Mouse (Mus musculus): ENCODE measurements at regions not wholly inside any gene's neighbourhood (a gene's known extent, or its start where the extent isn't known, plus 50 kb on each side); places are given as distances from the start of the nearest gene placed in this dataset.
A peak's percentile ranks its signal among the peaks of the same experiment; 100 is the strongest.

DNA sequence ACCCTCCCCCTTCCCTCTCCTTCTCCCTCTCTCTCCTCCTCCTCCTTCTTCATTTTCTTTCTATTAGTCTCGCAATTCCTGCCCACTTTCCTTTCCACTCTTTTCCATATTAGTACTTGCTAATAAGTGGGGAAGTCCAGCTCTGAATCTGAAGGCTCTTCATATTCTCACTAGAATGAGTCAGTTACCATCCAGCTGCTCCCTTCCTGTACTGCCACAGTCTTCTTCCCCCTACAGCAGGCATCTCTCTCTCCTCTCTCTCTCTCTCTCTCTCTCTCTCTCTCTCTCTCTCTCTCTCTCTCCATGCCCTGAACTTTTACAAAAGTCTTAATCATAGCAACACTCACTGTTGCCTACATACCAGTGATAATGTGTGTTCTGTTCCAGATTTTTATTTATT is 226.6 kb upstream of the Pter start:
- no peak for DNase-seq (ENCODE audit: low spot score in 2 of 2)

- DNase-seq (ENCODE audit: low spot score in 2 of 2), result no peak
Measured at GRCm38 (mm10) chr2:12699331-12699730, 224.5 kb upstream of the Pter start.

DNA sequence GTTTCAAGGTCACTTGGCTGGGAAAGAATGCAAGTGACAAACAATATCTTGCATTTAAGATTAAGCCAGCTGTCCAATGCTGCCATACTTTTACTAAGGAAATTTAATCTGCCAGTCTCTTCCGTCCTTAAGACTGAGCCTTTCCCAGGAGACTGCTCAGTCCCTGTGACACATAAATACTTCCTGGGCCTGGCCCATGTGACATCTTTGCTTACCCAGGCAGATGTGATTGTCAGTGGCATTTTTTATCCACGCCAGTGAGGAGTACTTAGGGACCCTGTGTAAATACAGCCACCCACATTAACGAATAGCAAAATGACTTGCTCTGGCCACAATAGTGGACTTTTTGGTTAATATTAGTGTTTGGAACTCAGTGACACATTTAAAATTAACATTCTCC is 216.3 kb upstream of the Pter start:
- no peak for DNase-seq (ENCODE audit: low spot score in 2 of 2)

GRCm38 (mm10) chr2:12709156-12709923 is 214.5 kb upstream of the Pter start:
- peak; percentile 12 to 46 for DNase-seq (ENCODE audit: low spot score in 2 of 2)

DNA sequence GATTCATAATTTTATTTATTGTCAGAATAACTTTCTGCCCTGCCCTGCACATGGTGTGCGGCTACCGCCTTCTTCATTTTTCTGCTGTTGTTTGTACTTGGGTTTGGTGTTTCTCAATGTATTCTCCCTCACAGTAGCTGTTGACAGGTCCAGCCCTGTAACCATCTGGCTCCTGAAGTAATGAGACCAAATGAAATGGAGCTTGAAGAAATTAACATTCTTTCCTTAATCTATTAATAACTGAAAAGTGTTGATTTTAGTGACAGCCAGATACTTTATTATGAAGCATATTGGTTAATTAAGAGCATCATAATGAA is 214.0 kb upstream of the Pter start:
- no peak for DNase-seq (ENCODE audit: low spot score in 2 of 2)

DNA sequence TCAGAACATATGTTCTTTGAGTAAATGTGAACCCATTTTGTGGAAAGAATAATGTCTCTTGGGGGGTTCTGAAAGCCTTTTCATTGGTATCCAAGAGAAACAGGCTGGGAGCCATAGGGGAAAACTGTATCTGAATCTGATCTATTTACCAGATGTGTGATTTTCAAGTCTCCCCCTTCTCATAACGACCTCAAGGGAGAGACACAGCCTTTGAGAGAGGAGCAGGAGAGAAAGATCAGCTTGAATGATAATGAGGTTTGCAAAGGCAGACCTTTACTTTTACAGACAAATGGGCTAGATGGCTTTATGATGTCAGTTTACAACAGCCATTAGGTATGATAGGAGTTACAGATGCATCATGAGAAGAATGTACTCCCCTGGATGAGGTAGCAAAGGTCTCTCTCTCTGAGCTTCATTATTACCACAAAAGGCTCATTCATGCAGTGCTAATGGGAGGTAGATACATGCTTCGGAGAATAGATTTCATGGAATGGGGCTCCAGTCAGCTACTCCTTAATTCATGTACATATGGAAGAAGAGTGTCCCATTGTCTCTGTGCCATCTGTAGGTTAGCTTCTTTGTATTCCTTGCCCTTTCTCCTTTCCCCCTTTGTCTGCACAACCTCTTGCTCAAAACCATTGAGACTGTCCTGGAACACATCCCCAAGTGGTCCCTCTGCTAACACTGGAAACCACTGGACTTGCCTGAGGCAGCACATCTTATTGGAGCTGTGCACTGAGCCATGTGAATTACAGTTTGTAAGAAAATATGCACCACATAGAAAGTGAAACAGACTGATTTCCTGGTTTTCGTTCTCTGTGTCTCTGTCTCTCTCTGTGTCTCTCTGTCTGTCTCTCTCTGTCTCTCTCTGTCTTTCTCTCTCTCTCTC is 207.5 kb upstream of the Pter start:
- no peak for DNase-seq (ENCODE audit: low spot score in 2 of 2)

- DNase-seq (ENCODE audit: low spot score in 2 of 2), result no peak
Measured at GRCm38 (mm10) chr2:12729251-12729650, 194.6 kb upstream of the Pter start.

DNA sequence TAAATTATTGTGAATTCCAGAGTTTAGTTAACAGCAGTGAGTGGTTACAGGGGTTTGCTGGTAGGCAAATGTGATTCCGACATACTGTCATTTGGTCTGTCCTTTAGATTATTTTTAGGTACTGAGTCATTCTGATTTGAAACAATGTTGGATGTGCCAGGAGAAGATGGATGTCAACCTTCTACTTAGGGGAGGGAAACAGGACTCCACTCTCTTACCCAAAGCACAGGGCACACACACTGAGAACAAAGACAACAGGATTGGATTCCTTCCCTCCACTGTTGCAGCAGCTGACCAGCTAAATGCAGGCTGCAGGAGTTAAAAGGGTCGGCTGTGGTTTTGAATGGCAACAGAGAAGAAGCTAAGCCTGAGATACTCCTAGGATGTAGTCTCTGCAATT is 186.7 kb upstream of the Pter start:
- DNase-seq (ENCODE audit: low spot score in 2 of 2), result no peak

DNA sequence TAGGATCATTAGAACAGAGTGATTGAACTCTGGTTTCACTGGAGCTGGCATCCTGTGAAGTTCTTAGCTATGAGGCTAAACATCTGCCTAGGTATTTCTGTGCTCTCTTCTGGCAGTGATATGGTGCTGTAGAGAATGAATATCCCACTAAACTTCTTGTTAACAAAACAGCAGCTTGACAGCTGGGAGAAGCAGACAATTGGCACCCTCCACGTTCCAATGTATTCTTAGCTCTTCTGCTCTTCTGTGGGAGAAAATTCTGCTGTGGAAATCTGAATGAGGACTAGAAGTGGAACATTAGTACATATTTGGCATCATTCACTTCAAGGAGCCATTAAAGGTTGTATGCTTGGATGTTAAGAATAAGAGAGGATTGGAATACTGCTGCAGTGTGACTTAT is 177.0 kb upstream of the Pter start:
- peak in 1 of 2 experiments; percentile 8 for DNase-seq (ENCODE audit: low spot score in 2 of 2)

DNA sequence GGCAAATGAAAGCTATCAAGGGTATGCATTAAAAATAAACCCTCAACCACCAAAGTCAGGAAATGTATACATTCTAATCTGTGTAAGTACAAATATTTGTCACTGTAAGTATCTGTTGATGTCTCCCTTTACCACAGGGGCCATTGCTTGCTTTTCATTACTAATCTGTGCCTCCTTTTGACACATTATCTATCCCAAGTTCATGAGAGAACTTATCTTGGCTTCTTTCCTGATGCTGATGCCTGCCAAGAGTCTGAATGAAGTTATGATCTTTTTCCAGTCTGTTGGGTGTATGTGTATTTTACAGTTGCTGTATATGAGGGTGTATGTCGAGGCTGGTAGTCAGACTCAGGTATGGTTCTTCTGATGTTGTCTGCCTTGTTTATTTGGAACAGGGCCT is 165.0 kb upstream of the Pter start:
- no peak for DNase-seq (ENCODE audit: low spot score in 2 of 2)

DNA sequence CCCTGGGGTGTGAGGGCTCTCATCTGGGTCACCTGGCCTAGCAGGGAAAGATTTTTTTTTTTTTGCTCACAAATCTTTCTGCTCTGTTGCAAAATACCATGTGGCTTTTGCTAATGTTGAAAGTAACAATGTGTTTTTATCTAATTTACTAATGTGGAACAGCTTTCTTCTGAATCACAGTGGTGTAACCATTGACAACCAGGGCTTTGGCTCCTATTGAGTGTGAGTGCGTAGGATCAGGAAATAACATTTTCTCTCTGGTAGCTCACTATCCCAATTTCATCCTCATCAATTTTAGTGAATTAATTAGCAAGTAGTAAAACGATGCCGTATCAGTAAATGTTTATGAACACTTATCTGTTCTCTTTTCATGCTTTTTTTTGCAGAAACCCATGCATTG is 163.9 kb upstream of the Pter start:
- no peak for DNase-seq (ENCODE audit: low spot score in 2 of 2)

GRCm38 (mm10) chr2:12761461-12761860 is 162.4 kb upstream of the Pter start:
- DNase-seq (ENCODE audit: low spot score in 2 of 2), result no peak

- DNase-seq (ENCODE audit: low spot score in 2 of 2), result no peak
Measured at GRCm38 (mm10) chr2:12764510-12764909, 159.3 kb upstream of the Pter start.

GRCm38 (mm10) chr2:12765336-12765735 is 158.5 kb upstream of the Pter start:
- no peak for DNase-seq (ENCODE audit: low spot score in 2 of 2)

- DNase-seq (ENCODE audit: low spot score in 2 of 2), result peak; percentile 19 to 23
Measured at GRCm38 (mm10) chr2:12776866-12777265, 147.0 kb upstream of the Pter start.

- peak in 1 of 2 experiments; percentile 14 for DNase-seq (ENCODE audit: low spot score in 2 of 2)
Measured at GRCm38 (mm10) chr2:12777696-12778095, 146.1 kb upstream of the Pter start.

DNA sequence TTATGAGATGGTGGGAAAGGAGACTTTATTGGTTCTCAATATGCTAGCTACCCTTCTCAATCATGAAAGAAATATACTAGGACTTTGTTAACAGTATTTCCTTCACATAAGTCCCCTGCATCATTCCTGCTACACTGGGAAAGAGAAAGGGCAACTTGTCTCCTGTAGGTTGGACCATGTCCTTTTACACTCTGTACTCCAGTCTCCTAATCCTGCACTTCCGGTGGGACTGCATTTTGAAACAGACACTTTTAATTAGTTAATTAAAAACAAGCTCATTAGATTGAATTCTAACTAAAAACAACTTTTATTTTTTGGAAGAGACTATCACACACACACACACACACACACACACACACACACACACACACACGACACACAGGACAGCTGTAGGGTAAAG is 131.2 kb upstream of the Pter start:
- no peak for DNase-seq (ENCODE audit: low spot score in 2 of 2)

DNA sequence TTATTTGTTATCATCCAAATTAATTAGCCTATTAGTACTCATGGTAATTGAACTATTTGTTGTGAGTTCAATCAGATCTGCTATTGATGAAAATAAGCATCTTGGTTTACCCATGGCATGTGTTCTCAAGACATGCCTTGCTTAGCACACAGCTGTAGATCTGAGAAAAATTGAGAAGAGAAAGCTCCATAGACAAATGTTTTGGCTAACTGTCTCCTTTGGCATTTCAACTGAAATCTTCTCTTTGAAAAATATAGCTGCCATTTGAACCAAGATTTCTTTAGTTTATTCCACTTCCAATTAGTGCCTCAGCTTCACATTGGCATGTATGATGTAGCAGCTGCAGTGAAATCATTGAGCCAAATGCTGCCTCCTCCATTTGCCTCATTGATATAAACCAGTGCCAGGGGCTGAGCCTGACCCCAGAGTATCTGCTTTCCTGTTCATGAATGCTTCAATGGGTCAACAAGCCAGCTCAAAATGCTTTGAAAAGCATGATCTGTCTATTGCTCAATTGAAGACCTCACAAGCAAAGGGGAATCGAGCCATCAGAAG is 126.1 kb upstream of the Pter start:
- DNase-seq (ENCODE audit: low spot score in 2 of 2), result no peak

DNA sequence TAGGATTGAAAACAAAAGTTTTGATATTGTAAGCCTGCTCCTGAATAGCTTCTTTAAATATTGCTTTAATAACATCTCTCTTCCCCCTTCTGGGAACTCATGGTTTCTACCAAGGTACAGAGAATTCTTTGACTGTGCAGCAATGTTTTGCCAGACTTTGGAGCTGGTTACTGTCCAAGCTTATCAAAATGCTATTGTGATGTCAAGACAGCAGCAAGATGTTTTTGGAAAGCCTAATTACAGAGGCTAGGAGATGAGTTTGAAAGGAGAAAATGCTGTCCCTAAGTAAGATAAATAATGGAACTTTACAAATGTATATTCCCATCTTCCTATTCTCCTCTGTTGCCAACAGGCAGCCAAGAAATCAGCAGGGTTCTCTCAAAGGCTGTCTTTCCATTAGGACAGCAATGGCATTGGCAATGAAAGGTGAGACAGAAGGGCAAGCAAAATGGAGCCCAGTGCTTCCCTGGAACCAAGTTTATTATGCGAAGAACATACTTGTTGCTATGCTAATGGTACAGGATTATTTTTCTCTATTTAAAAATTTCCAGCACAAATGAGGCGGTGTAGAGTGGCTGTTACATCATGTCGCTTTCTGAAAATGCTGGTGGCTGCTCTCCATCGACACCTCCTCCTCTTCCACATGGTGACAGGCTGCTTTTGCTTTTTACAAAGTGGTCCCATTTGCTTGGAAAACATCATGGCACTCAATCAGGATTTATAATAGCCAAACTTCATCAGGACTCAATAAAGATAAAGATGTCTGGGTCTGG is 124.5 kb upstream of the Pter start:
- no peak for DNase-seq (ENCODE audit: low spot score in 2 of 2)

- DNase-seq (ENCODE audit: low spot score in 2 of 2), result no peak
Measured at GRCm38 (mm10) chr2:12802667-12803066, 121.2 kb upstream of the Pter start.

- DNase-seq (ENCODE audit: low spot score in 2 of 2), result no peak
Measured at GRCm38 (mm10) chr2:12805096-12805495, 118.7 kb upstream of the Pter start.

DNA sequence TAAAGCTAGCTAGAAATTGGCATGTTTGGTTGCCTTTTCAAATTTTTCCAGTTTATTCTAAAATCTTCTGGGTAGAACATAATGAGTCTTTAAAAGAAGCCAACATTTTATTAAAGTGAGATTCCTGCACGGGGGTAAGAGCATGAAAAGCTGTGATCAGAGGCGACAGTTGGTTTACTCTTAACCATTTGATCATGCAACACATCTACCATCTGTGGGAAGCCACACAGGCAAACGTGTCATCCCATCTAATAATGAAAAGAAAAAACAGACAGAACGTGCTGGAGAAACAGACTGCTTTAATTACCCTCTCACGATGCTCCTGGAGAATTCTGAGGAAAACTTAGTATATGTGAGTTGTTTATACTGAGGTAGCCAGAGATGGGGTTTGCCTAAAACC is 115.4 kb upstream of the Pter start:
- DNase-seq (ENCODE audit: low spot score in 2 of 2), result no peak
